Mouse (Mus musculus) adrenal gland, postnatal 36 days (tissue): ENCODE data around the gene Gramd2. TPM values are rescaled to one million over a fixed set of nuclear protein-coding genes. Genes with fewer than 3 reads are reported as not detected.

Experiments
- DNase-seq, 2 experiments: peaks; one replicate each; pipeline ENCODE4 v3.0.0; 2021; ENCODE audit warnings: mixed read lengths in 1 of 2
- total RNA-seq, 2 experiments: library from RNA; stranded (reverse); gene quantifications; 2 replicates each; pipeline ENCODE4 v1.2.3; 2021

Gene Gramd2
- total RNA-seq, 2 experiments from 2014 or later: 0.13 to 0.16 TPM

GRCm38 (mm10) chr9:59668473-59668872 is 11.5 kb upstream of the Gramd2 start:
- no peak for DNase-seq

GRCm38 (mm10) chr9:59669172-59669571 is 10.8 kb upstream of the Gramd2 start:
- no peak for DNase-seq

- no peak for DNase-seq
These were observed 7.6 kb upstream of the Gramd2 start for GRCm38 (mm10) chr9:59672195-59672894.

- DNase-seq: no peak
These were observed 6.5 kb upstream of the Gramd2 start for GRCm38 (mm10) chr9:59673427-59673826.

GRCm38 (mm10) chr9:59675598-59675997 is 4.3 kb upstream of the Gramd2 start:
- DNase-seq: no peak

- DNase-seq: peak in 1 of 2 experiments; percentile 36
These were observed 1.6 kb upstream of the Gramd2 start for GRCm38 (mm10) chr9:59678313-59678712.

- DNase-seq: no peak
These were observed 561 bp downstream of the Gramd2 start for GRCm38 (mm10) chr9:59680534-59680875.

- DNase-seq: no peak
These were observed 4.1 kb downstream of the Gramd2 start for GRCm38 (mm10) chr9:59684020-59684419.

GRCm38 (mm10) chr9:59687416-59688046 is 7.6 kb downstream of the Gramd2 start:
- DNase-seq: no peak

- DNase-seq: peak; percentile 86
These were observed 11.7 kb downstream of the Gramd2 start for GRCm38 (mm10) chr9:59691635-59692094.

- DNase-seq: peak; percentile 51 to 61
These were observed 12.2 kb downstream of the Gramd2 start for GRCm38 (mm10) chr9:59692145-59692544.

- DNase-seq: no peak
These were observed 14.9 kb downstream of the Gramd2 start for GRCm38 (mm10) chr9:59694571-59695450.

GRCm38 (mm10) chr9:59695451-59695813 is 15.5 kb downstream of the Gramd2 start:
- DNase-seq: no peak

- no peak for DNase-seq
These were observed 16.4 kb downstream of the Gramd2 start for GRCm38 (mm10) chr9:59696381-59696780.

GRCm38 (mm10) chr9:59701094-59701493 is 21.1 kb downstream of the Gramd2 start:
- peak in 1 of 2 experiments; percentile 6 for DNase-seq

GRCm38 (mm10) chr9:59703099-59703498 is 23.2 kb downstream of the Gramd2 start:
- DNase-seq: no peak

- no peak for DNase-seq
These were observed 27.2 kb downstream of the Gramd2 start for GRCm38 (mm10) chr9:59706850-59707825.

- peak; percentile 7 to 43 for DNase-seq
These were observed 29.3 kb downstream of the Gramd2 start for GRCm38 (mm10) chr9:59709225-59709624.

- DNase-seq: no peak
These were observed 36.4 kb downstream of the Gramd2 start for GRCm38 (mm10) chr9:59716275-59716898.

- no peak for DNase-seq
These were observed 38.3 kb downstream of the Gramd2 start for GRCm38 (mm10) chr9:59718237-59718636.

GRCm38 (mm10) chr9:59721144-59721543 is 41.2 kb downstream of the Gramd2 start:
- no peak for DNase-seq
